1 mouse cellular context compared by ENCODE assay signal in genomic region chr9:106367592-106368111, GRCm38 (mm10).
TF ChIP-seq lines count a peak whose summit lies in the region.

No protein-coding gene starts in this region.

TF ChIP-seq in MEL, 35 proteins besides CTCF, POLR2A, EP300 and RAD21 (continued from another document):
- TF ChIP-seq ZMIZ1 (IDR thresholded peaks at IDR 0.05; ENCODE audit: low read depth, low read length), result no peak
- TF ChIP-seq MEF2A (IDR thresholded peaks at IDR 0.05; ENCODE audit: extremely low read depth, insufficient replicate concordance, low read depth, low read length, poor library complexity, severe bottlenecking), result no peak
